Mouse (Mus musculus) midbrain, embryonic 15.5 days (tissue): ENCODE measurements around the gene Frmd4a. TPM values are rescaled to one million over a fixed set of nuclear protein-coding genes. Genes with fewer than 3 reads are reported as not detected.

Experiments used
- ATAC-seq: fragments of 200-750 bp; cut with Nextera tagmentation; replicated peaks from 2 replicates; pipeline ENCODE4 v1.8.0; 2017; ENCODE audit warnings: moderate TSS enrichment
- H3K27ac ChIP-seq: fragments of 300-500 bp; sonication (generic); 2 replicates; pipeline ENCODE4 v1.5.1; 2015; ENCODE audit warnings: mild to moderate bottlenecking, inconsistent platforms
- H3K27me3 ChIP-seq: fragments of 300-500 bp; sonication (generic); replicated peaks from 2 replicates; pipeline ENCODE4 v1.6.1; 2015; ENCODE audit warnings: inconsistent platforms
- H3K36me3 ChIP-seq: fragments of 300-500 bp; sonication (generic); replicated peaks from 2 replicates; pipeline ENCODE4 v1.6.1; 2015; ENCODE audit warnings: inconsistent platforms
- H3K4me1 ChIP-seq: fragments of 300-500 bp; sonication (generic); 2 replicates; pipeline ENCODE4 v1.6.1; 2015; ENCODE audit warnings: inconsistent platforms
- H3K4me2 ChIP-seq: fragments of 300-500 bp; sonication (generic); 2 replicates; pipeline ENCODE4 v1.6.1; 2015; ENCODE audit warnings: inconsistent platforms, mild to moderate bottlenecking, moderate library complexity
- H3K4me3 ChIP-seq: fragments of 300-500 bp; sonication (generic); 2 replicates; pipeline ENCODE4 v1.5.1; 2015; ENCODE audit warnings: mild to moderate bottlenecking, inconsistent platforms
- H3K9ac ChIP-seq: fragments of 300-500 bp; sonication (generic); 2 replicates; pipeline ENCODE4 v1.6.1; 2015; ENCODE audit warnings: mild to moderate bottlenecking, inconsistent platforms
- H3K9me3 ChIP-seq: fragments of 300-500 bp; sonication (generic); 2 replicates; pipeline ENCODE4 v1.6.1; 2016; ENCODE audit warnings: inconsistent platforms
- WGBS: fragments of 180-500 bp; shearing (Covaris S2); methylation state at CpG from one replicate; pipeline ENCODE4 v1.1.7; 2015; ENCODE audit warnings: mixed read lengths; 5-methylcytosine and 5-hydroxymethylcytosine counted together
- polyA plus RNA-seq: library from polyadenylated mRNA; unstranded; fragments of >200 nt; fragmentation: Nextera tagmentation; extraction: Ambion mirVana; gene quantifications from 2 replicates; pipeline ENCODE4 v1.2.1, GENCODE M21; 2015

The Frmd4a gene
- polyA plus RNA-seq, 1 experiment from 2014 or later: 62.7 TPM

DNA sequence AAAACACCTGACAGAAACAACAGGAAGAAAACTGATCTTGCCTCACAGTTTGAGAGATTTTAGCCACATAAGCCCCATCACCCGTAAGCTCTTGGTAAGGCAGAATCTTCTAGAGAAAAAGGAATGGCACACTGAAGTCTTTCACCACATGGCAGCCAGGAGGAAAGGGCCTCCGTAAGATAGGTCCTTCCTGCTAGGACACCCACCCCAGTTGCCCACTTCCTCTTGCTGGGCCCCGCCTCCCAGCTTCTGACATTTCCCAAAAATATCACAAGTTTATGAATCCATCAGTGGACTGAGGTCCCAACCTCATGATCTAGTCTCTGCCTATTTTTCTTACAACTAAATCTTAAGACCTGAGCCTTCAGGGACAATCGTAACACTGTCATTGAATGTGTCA, 373.6 kb downstream of the Frmd4a start:
- WGBS: 90% methylated on average over 4 of the region's 4 CpGs

DNA sequence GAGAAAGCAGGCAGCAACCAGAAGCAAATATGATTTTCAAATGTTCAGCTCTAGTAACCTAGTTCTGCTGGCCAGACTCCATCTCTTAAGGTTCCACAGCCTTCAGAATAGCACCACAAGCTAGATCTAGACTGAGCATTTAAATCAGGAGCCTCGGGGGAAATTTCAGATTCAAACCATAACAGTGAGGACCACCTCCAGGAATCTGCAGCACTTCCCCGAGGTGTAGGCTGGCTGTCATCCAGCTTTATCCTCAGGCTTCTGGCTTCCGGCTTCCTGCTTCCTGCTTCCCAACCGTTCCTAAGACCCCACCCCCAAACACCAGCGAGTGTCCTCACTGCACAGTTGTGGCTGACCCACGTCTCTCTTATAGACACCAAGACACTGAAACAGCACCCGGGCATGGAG, 374.2 kb downstream of the Frmd4a start:
- no peak overlapping the region for H3K27ac ChIP-seq
- ATAC-seq: no peak
- WGBS: 38% methylated on average over 7 of the region's 7 CpGs

More for the DNA sequence above, 373.6 kb downstream of the Frmd4a start:
- H3K4me1 ChIP-seq: peaks cover 9% of the 10 kb centered on the region; the same call in 1 of the 2 replicates
- H3K36me3 ChIP-seq: no peaks in the 10 kb centered on the region
- H3K27me3 ChIP-seq: no peaks in the 10 kb centered on the region
- H3K9me3 ChIP-seq: no peaks in the 10 kb centered on the region
- no peak overlapping the region for H3K9ac ChIP-seq
- no peak overlapping the region for H3K4me3 ChIP-seq
- H3K27ac ChIP-seq: no peak overlapping the region
- no peak overlapping the region for H3K4me2 ChIP-seq
- ATAC-seq: no peak

DNA sequence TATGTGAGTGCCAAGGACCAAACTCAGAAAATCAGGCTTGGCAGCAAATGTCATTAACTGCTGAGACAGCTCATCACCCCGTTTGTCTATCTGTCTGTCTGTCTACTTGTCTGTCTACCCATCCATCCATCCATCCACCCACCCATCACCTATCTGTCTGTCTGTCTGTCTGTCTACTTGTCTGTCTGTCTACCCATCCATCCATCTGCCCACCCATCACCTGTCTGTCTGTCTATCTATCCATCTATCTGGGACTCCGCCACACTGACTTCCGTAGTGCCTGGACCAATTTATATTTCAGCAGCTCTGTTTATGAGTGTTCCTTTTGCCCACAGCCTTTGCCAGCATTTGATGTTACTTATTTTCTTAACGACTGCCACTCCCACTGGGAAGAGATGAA, 375.5 kb downstream of the Frmd4a start:
- H3K4me1 ChIP-seq: peaks cover 9% of the 10 kb centered on the region; the same call in 1 of the 2 replicates
- ATAC-seq: no peak
- H3K36me3 ChIP-seq: no peaks in the 10 kb centered on the region
- H3K4me2 ChIP-seq: no peak overlapping the region
- H3K27me3 ChIP-seq: no peaks in the 10 kb centered on the region
- H3K4me3 ChIP-seq: no peak overlapping the region
- H3K9ac ChIP-seq: no peak overlapping the region
- no peaks in the 10 kb centered on the region for H3K9me3 ChIP-seq
- 94% methylated on average over 4 of the region's 4 CpGs for WGBS
- no peak overlapping the region for H3K27ac ChIP-seq

More for the DNA sequence above, 374.2 kb downstream of the Frmd4a start:
- no peak overlapping the region for H3K4me3 ChIP-seq
- no peaks in the 10 kb centered on the region for H3K36me3 ChIP-seq
- no peaks in the 10 kb centered on the region for H3K9me3 ChIP-seq
- no peaks in the 10 kb centered on the region for H3K27me3 ChIP-seq
- H3K4me1 ChIP-seq: peaks cover 9% of the 10 kb centered on the region; the same call in 1 of the 2 replicates
- no peak overlapping the region for H3K4me2 ChIP-seq
- H3K9ac ChIP-seq: no peak overlapping the region

DNA sequence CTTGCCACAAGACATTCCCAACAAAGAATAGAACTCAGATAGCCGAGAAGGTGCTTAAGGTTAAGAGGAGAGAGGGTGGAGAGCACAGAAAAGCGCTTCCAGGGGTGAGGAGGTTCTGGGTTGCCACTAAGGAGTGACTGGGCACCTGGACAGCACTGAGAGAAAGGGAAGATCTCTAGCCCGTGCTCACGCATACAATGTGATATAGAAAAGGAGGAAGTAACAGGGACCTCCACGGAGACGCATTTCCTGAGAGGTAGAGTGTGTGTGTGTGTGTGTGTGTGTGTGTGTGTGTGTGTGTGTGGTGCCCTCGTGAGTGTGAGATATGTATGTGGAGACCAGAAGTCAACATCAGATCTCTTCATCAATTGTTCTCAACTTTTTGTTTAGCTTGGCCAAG, 377.1 kb downstream of the Frmd4a start:
- H3K4me1 ChIP-seq: peaks cover 5% of the 10 kb centered on the region; the same call in 1 of the 2 replicates
- no peak overlapping the region for H3K9ac ChIP-seq
- no peak for ATAC-seq
- H3K36me3 ChIP-seq: no peaks in the 10 kb centered on the region
- WGBS: 87% methylated on average over 7 of the region's 7 CpGs
- H3K9me3 ChIP-seq: no peaks in the 10 kb centered on the region
- H3K4me2 ChIP-seq: no peak overlapping the region
- no peak overlapping the region for H3K27ac ChIP-seq
- no peak overlapping the region for H3K4me3 ChIP-seq
- H3K27me3 ChIP-seq: no peaks in the 10 kb centered on the region

DNA sequence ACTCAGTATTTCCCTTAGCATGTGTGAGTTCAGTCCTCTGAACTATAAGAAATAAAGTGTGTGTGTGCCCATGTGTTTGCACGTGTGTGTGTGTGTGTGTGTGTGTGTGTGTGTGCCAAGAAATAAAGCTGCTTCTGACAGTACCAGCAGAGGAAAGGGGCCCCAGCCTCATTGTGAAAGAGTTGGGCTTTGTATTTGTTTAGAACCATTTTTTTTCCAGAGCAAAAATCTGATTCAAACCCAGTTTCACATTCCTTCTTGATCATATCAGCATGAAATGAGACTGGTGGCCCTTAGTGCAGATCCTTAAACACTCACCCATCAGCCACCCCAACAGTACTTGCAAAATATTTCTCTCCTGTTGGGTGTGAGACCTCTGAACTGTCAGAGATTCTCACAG, 382.2 kb downstream of the Frmd4a start:
- Histone ChIP-seq H3K36me3 (no peaks in the 10 kb centered on the region), H3K9ac (0 out of 2 replicates have a peak overlapping the region, but pooled peaks have one; percentile 8), H3K9me3 (no peaks in the 10 kb centered on the region), H3K4me1 (peaks cover 28% of the 10 kb centered on the region), H3K27ac (peak overlapping the region; percentile 99), H3K27me3 (no peaks in the 10 kb centered on the region), H3K4me3 (no peak overlapping the region), H3K4me2 (no peak overlapping the region)
- no peak for ATAC-seq
- WGBS: 62% methylated on average over 1 of the region's 1 CpGs

DNA sequence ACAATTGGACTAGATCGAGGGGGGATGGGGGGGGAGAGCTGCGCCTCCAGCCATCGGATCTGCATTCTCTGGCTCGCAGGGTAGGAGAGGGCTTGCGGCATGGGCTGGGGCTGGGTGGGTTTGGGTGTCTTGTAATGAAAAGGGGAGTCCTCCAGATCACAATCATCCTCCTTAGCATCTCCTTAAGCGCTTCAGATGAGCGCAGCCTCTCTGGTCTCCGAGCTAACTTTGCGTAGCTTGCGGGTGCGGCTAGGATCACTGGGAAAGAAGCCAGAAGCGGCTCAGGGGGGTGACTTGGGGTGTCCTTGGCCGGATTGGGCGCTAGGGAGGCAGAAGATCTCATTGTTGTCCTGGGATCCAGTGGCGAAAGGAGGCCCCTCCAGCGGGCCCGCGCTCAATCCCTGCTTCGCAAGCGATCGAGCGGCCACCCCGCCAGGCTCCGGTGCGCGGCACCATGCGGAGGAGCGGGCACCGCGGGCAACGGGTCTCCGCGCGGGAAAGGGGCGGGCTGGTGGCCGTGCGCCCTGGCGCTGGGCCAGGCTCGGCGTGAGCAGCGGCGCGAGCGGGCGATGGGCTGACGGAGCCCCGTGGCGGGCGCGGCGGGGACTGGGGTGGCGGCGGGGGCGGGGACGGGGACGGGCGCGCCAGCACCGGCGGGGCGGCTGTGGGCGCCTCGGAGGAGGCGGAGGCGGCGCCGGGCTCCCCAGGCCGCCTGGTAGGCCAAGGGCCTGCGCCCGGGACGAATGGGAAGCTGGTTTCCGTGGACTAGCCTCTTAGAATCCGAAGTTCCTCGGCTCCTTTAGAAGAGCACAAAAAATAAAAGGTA, 383.5 kb downstream of the Frmd4a start:
- Histone ChIP-seq H3K4me1 (peaks cover 34% of the 10 kb centered on the region), H3K4me2 (peak overlapping the region; percentile 51), H3K27ac (peak overlapping the region; percentile 99), H3K36me3 (no peaks in the 10 kb centered on the region), H3K4me3 (peak overlapping the region; percentile 70), H3K9ac (peak overlapping the region; percentile 94), H3K9me3 (no peaks in the 10 kb centered on the region), H3K27me3 (no peaks in the 10 kb centered on the region)
- under 1% methylated on average over 69 of the region's 74 CpGs for WGBS
- peak; percentile 75 for ATAC-seq

DNA sequence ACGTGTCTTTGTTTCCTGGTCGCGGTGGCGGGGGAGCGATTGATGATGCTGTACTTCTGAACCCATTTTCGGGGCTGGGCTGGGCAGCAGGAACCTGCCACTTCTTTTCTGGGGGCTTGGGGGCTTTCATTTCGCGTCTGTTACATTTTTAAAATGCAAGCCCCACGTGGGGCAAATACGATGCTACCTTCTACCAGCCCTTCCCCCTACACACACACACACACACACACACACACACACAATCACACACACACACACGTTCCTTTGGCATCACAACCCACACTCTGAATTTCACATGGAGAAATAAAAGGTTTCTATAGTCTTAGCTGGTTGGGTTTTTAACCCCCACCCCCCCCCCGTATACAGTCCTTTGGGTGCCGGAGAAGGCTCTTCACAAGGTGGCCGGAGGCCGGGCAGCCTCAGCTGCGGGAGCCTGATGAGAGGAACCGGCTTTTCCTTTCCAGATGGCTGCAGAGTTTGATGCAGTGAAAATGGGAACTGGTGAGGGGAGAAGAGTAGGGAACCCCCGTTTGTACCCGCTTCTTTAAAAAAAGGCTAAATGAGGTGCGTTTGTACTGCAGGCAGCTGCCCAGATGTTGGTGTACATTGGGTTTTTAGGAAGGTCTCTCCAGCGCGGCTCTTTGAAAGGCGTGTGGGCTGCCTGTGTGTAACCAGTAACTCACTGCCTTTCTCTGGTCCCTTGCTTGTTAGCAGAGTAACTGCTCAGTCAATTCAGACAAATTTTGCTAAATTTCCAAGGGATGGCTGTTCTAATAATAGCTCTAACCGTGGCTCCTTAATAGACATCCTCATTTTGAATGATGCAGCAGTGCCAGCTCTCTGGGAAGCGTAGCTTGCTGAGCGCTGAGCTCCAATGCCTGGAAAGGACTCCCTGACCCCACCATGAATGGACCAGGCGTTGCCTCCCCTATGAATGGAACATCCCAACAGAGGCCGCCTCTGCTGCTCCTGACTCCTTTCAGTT, 384.4 kb downstream of the Frmd4a start:
- WGBS: under 1% methylated on average over 28 of the region's 28 CpGs
- Histone ChIP-seq H3K9ac (peak overlapping the region; percentile 94), H3K4me3 (peak overlapping the region; percentile 70), H3K36me3 (no peaks in the 10 kb centered on the region), H3K27ac (peak overlapping the region; percentile 99), H3K27me3 (no peaks in the 10 kb centered on the region), H3K9me3 (no peaks in the 10 kb centered on the region), H3K4me1 (peaks cover 42% of the 10 kb centered on the region), H3K4me2 (peak overlapping the region; percentile 51)
- peak; percentile 81 for ATAC-seq

DNA sequence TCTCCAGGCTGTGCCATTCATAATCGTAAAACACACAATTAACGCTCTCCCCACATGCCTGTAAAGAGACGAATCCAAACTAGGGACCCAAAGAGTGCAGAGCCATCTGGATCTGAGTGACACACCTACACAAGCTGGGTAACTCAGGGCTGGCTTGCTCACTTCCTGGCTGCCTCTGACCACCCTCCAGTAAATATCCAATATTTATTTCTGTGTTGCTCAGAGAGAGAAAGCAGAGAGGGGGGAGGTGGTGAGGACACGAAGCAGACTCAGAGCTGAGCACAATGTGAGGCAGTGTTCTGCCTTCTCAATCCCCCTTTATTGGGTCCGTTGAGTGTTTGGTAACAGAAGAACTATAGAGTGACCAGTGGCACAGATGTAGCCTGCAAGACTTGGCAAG, 389.5 kb downstream of the Frmd4a start:
- 54% methylated on average over 5 of the region's 5 CpGs for WGBS
- no peak for ATAC-seq
- H3K9ac ChIP-seq: no peak overlapping the region
- no peaks in the 10 kb centered on the region for H3K36me3 ChIP-seq
- H3K9me3 ChIP-seq: no peaks in the 10 kb centered on the region
- H3K27ac ChIP-seq: no peak overlapping the region
- peaks cover 61% of the 10 kb centered on the region for H3K4me1 ChIP-seq
- no peak overlapping the region for H3K4me2 ChIP-seq
- H3K27me3 ChIP-seq: no peaks in the 10 kb centered on the region
- no peak overlapping the region for H3K4me3 ChIP-seq

DNA sequence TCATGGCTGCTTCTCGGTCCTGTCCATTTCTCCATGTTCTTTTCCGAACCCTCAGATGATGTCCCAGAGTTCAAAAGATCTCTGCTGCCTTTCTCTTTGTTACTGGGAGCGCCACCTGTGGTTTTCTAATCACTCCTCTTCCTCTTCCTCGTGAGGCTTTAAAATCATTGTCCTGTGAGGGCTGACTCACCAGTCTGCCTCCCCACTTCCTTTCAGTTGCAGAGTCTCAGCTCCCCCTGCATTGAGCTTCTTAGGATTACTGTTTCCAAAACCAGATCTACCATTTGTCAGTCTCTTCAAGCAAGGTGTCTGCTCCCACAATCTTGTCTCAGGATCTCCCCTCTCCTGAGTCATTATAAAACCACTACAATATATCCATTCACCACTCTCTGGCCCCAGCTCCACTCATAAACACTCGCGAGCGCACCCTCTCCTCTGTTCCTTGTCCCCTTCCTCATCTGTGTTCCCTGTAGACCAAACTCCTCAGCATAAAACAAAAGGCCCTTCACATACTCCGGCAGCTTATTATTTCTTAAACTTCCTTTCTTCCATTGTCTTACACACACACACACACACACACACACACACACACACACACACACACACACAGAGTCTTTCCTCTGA, 392.4 kb downstream of the Frmd4a start:
- Histone ChIP-seq H3K4me1 (peaks cover 56% of the 10 kb centered on the region), H3K27ac (0 out of 2 replicates have a peak overlapping the region, but pooled peaks have one; percentile 12)
- 56% methylated on average over 8 of the region's 8 CpGs for WGBS

DNA sequence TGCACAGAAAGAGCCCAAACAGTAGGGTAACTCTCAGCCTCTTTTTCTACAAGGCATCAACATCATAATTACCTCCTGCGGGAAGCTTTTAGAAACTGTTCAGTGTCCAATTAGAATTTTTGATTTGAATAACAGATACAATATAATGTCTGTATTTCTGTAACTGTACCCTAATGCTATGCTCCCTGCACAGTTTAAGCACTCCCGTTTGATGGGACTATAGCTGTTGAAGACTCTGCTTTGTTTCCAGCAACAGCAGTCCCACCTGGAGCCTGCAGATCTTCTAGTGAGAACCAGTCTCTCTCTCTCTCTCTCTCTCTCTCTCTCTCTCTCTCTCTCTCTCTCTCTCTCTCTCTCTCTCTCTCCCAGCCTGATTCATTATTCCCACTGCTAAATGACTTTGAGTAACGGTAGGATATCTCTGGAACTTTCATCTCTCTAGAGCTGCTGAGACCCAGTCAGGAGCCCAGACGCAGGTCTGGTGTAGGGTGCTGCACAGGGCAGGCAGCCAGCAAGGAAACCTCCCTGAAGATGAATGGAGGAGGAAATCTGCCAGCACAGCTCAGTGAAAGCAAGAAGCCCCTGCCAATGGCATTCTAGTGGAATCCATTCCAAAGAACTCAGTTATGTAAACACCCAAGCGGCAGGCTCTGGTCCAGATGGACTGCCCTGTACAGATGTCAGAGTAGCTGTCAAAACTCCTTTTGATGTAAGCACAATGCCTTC, 395.5 kb downstream of the Frmd4a start:
- Histone ChIP-seq H3K27me3 (no peaks in the 10 kb centered on the region), H3K4me3 (no peak overlapping the region), H3K4me1 (peaks cover 35% of the 10 kb centered on the region), H3K9ac (no peak overlapping the region), H3K36me3 (no peaks in the 10 kb centered on the region), H3K27ac (peak overlapping the region; percentile 55), H3K9me3 (no peaks in the 10 kb centered on the region), H3K4me2 (no peak overlapping the region)
- WGBS: 42% methylated on average over 5 of the region's 5 CpGs
- no peak for ATAC-seq

More for the DNA sequence above, 392.4 kb downstream of the Frmd4a start:
- ATAC-seq: no peak
- Histone ChIP-seq H3K36me3 (no peaks in the 10 kb centered on the region), H3K4me2 (no peak overlapping the region), H3K4me3 (no peak overlapping the region), H3K27me3 (no peaks in the 10 kb centered on the region), H3K9me3 (no peaks in the 10 kb centered on the region), H3K9ac (no peak overlapping the region)

DNA sequence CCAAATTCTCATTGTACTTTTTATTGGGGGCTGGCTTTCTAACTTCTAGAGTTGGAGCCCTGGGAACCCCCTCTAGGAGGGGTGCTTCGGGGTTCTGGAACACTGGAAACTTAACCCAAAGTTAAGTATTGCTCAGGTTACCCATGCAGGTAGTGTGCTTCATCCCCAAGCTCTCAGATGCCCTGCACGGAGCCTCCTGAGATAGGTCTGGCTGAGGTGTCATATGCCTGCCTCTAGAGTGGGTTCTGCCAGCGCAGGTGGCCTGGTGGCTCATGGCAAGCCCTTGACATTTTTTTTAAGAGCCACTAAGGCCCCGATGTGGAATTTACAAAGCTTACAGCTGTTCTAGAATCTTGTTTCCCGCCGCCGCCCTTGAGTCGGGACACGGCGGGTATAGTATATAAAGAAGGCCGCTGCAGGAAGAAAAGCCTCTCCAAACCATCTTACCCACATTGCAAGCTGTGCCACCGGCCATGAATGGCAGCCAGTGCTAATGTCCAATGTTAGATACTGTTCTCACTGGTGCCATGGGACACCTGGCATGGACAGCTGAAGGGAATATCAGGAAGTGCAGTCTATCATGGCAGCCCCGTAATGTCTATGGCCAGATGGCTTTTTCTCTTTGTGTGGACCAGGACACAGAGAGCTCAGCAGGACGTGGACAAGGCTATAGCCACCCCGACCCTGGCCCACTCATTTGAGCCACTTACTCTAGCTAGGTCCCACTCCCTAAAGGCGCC, 396.2 kb downstream of the Frmd4a start:
- WGBS: 90% methylated on average over 16 of the region's 16 CpGs
- no peak for ATAC-seq

More for the DNA sequence above, 396.2 kb downstream of the Frmd4a start:
- Histone ChIP-seq H3K4me2 (no peak overlapping the region), H3K27me3 (no peaks in the 10 kb centered on the region), H3K9me3 (no peaks in the 10 kb centered on the region), H3K4me3 (no peak overlapping the region), H3K27ac (0 out of 2 replicates have a peak overlapping the region, but pooled peaks have one; percentile 55), H3K9ac (no peak overlapping the region), H3K36me3 (no peaks in the 10 kb centered on the region), H3K4me1 (peaks cover 28% of the 10 kb centered on the region)
